ENCODE assay signal across 7 mouse cellular contexts in the genomic region with DNA sequence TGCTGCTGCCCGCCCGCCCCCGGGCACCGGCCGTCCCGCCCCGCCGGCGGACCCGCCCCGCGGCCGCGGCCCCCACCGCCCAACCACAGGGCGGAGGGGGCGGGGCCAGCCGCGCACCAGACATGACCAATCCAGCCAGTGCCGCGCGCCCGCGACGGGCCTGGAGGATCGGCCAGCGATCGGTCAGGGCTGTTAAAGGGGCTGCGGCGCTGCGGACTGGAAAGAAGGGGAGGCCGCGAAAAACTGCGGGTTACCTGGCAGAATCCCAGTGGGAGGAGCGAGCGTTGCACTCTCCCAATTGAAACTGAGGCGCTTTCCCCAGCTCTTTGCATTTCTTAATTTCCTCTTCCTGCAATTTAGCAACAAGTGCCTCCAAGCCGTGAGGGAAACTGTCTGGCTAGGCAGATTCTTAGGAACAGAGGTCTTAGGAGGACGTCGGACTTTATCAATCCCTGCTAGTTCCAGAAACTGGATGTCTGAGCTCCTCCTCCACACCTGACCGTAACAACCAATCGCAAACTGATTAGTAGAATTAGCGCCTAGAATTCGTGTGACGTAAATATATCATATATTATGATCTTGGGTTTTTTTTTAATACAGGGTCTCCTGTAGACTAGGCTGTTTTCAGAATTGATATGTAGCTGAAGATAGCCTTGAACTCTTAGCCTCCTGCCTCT. TPM values are rescaled to one million over a fixed set of nuclear protein-coding genes. Genes with fewer than 3 reads are reported as not detected.
DNase-seq lines count a peak whose midpoint lies in the region; ATAC-seq lines count a peak whose summit lies in the region.

A gene (minus strand): TSS at position 463 of the 677 bp plus-strand sequence.

- WGBS in embryonic facial prominence, embryonic 11.5 days: under 1% methylated on average over 44 of the region's 45 CpGs
- WGBS in limb, embryonic 11.5 days: under 1% methylated on average over 45 of the region's 45 CpGs
- WGBS in midbrain, embryonic 14.5 days: under 1% methylated on average over 45 of the region's 45 CpGs

- H3K9ac ChIP-seq in embryonic facial prominence, embryonic 11.5 days (replicated peaks; ENCODE audit: low read length): peak within 1 kb of the TSS; percentile 84
- peak within 1 kb of the TSS; percentile 76 for H3K9ac ChIP-seq in limb, embryonic 11.5 days (ENCODE audit: low read length)
- H3K9ac ChIP-seq in midbrain, embryonic 14.5 days (replicated peaks; ENCODE audit: low read length): peak within 1 kb of the TSS; percentile 81

- no peaks in the 10 kb centered on the region for H3K27me3 ChIP-seq in embryonic facial prominence, embryonic 11.5 days (ENCODE audit: control insufficient read depth, insufficient read depth, low read length)
- no peaks in the 10 kb centered on the region; the same call in 1 of the 2 replicates for H3K27me3 ChIP-seq in limb, embryonic 11.5 days (ENCODE audit: control insufficient read depth, insufficient read depth, low read length)
- no peaks in the 10 kb centered on the region for H3K27me3 ChIP-seq in midbrain, embryonic 14.5 days (ENCODE audit: control insufficient read depth, insufficient read depth, low read length)

- H3K4me3 ChIP-seq in embryonic facial prominence, embryonic 11.5 days (ENCODE audit: low read depth, low read length): peak within 1 kb of the TSS; percentile 96
- H3K4me3 ChIP-seq in limb, embryonic 11.5 days (ENCODE audit: low read depth, low read length): peak within 1 kb of the TSS; percentile 91
- H3K4me3 ChIP-seq in midbrain, embryonic 14.5 days (replicated peaks; ENCODE audit: low read depth, low read length): peak within 1 kb of the TSS; percentile 90

- no peaks in the 10 kb centered on the region; the same call in 1 of the 2 replicates for H3K4me1 ChIP-seq in embryonic facial prominence, embryonic 11.5 days (ENCODE audit: control insufficient read depth, insufficient read depth, low read length)
- peaks cover 6% of the 10 kb centered on the region for H3K4me1 ChIP-seq in limb, embryonic 11.5 days (ENCODE audit: control insufficient read depth, insufficient read depth, low read length)
- peaks cover 10% of the 10 kb centered on the region; the same call in 1 of the 2 replicates for H3K4me1 ChIP-seq in midbrain, embryonic 14.5 days (ENCODE audit: control insufficient read depth, insufficient read depth, low read length)

- DNase-seq in adrenal gland, postnatal 14 days: peak; percentile 99
- peak; percentile 97 for DNase-seq in embryonic facial prominence, embryonic 11.5 days (ENCODE audit: low spot score)
- DNase-seq in heart, adult 11 months: peak; percentile 100
- DNase-seq in kidney, adult 18-20 months: peak; percentile 98
- DNase-seq in limb, embryonic 11.5 days (ENCODE audit: low spot score): peak; percentile 96
- DNase-seq in midbrain, embryonic 14.5 days: peak; percentile 97
- peak; percentile 91 to 93 for DNase-seq in spleen, adult 18-20 months

- peak within 1 kb of the TSS; percentile 97 for H3K4me2 ChIP-seq in embryonic facial prominence, embryonic 11.5 days (ENCODE audit: low read depth, low read length)
- H3K4me2 ChIP-seq in limb, embryonic 11.5 days (ENCODE audit: low read depth, severe bottlenecking): peak within 1 kb of the TSS; percentile 75
- peak within 1 kb of the TSS; percentile 89 for H3K4me2 ChIP-seq in midbrain, embryonic 14.5 days (ENCODE audit: low read length)

- peak; percentile 94 for ATAC-seq in embryonic facial prominence, embryonic 11.5 days (replicated peaks; ENCODE audit: insufficient number of reproducible peaks, low FRiP score, low TSS enrichment, low read depth)
- peak; percentile 92 for ATAC-seq in limb, embryonic 11.5 days (ENCODE audit: insufficient number of reproducible peaks, low FRiP score, low TSS enrichment, low read depth)
- peak; percentile 97 for ATAC-seq in midbrain, embryonic 14.5 days (ENCODE audit: low FRiP score, low TSS enrichment)

- no peaks in the 10 kb centered on the region for H3K9me3 ChIP-seq in embryonic facial prominence, embryonic 11.5 days (replicated peaks; ENCODE audit: control insufficient read depth, low read length)
- no peaks in the 10 kb centered on the region for H3K9me3 ChIP-seq in limb, embryonic 11.5 days (ENCODE audit: control insufficient read depth, low read length)
- H3K9me3 ChIP-seq in midbrain, embryonic 14.5 days (ENCODE audit: control insufficient read depth, low read length): no peaks in the 10 kb centered on the region

- H3K36me3 ChIP-seq in embryonic facial prominence, embryonic 11.5 days (replicated peaks; ENCODE audit: control insufficient read depth, insufficient read depth, low read depth, low read length): no peaks in the 10 kb centered on the region
- no peaks in the 10 kb centered on the region for H3K36me3 ChIP-seq in limb, embryonic 11.5 days (ENCODE audit: control insufficient read depth, insufficient read depth, low read length)
- H3K36me3 ChIP-seq in midbrain, embryonic 14.5 days (ENCODE audit: control insufficient read depth, insufficient read depth, low read length): no peaks in the 10 kb centered on the region

- peak within 1 kb of the TSS; percentile 35; the same call in 1 of the 2 replicates for H3K27ac ChIP-seq in embryonic facial prominence, embryonic 11.5 days (replicated peaks; ENCODE audit: low read depth, low read length)
- H3K27ac ChIP-seq in limb, embryonic 11.5 days (replicated peaks; ENCODE audit: low read depth, low read length): no peak within 1 kb of the TSS
- peak within 1 kb of the TSS; percentile 76 for H3K27ac ChIP-seq in midbrain, embryonic 14.5 days (replicated peaks; ENCODE audit: low read depth, low read length)

RNA-seq across cellular contexts. Expression of the gene that starts here (rescaled TPM):
- total RNA-seq in adrenal gland, postnatal 14 days (2021): 40.4 and 44.8 TPM in 2 replicates
- polyA plus RNA-seq in embryonic facial prominence, embryonic 11.5 days (2014; fragmentation: Nextera tagmentation; extraction: Ambion mirVana): 6.9 and 7.4 TPM in 2 replicates
- polyA plus RNA-seq in limb, embryonic 11.5 days (2014; fragmentation: Nextera tagmentation; extraction: Ambion mirVana): 7.6 and 8.0 TPM in 2 replicates
- polyA plus RNA-seq in midbrain, embryonic 14.5 days (2014; fragmentation: Nextera tagmentation; extraction: Ambion mirVana): 27.3 and 29.1 TPM in 2 replicates
